Mouse (Mus musculus) thymus, postnatal 4 days (tissue): ENCODE results near the gene Lpo.

Experiments
- DNase-seq: peaks from one replicate; pipeline ENCODE4 v3.0.0; 2021

The Lpo gene

DNA sequence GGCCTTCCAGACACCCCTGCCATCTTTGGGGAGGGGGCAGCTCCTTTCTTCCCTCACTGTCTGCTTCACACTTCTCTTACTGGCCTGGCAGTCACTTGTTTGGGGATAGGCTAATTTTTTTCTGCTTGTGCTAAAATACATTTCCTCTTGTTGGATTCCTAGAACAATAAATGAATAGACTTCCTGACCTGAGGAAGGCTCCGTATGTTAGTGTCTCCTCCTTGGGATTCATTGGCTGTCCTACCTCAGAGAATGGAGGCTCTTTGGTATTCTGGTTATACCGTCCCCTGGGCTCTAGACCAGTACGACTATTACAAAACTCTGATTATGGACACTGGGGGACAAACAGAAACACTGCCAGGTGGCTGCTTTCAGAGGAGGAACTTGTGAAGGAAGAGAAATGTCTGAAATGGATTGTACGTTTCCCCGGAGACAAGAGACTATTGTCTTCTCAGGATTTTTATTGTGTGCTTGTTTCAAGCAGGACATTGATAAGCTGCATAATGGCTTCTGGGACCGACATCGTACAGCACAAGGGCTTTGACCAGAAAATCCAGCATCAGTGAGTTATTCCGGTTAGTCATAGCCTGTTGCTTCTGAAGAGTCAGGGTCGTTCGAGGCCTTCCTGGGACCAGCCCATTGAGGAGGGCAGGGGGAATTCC, at the start of gene Lpo:
Lpo (minus strand) TSS at position 51 of the 662 bp plus-strand sequence.
- no peak for DNase-seq

DNA sequence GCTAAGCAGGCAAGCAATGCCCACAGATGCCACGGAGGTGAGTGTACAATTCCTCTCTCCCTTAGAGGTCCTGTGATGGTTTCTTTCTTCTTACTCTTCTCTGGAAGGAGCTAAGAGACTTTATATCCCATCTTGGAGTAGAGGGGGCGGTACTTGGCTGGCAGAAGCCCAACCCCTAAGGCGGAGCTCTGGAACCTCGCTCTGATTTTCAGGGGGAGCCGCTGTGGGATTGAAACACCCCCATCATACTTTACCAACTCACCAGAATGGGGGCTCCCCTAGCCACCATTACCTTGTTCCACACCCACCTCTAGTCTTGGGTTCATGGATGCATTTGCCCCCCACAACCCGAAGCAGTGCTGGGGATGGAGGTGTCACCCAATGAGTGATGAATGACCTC, 47.3 kb upstream of the Lpo start, which contains the start of gene Epx:
Epx (minus strand) TSS at position 101 of the 400 bp plus-strand sequence.
- DNase-seq: no peak

DNA sequence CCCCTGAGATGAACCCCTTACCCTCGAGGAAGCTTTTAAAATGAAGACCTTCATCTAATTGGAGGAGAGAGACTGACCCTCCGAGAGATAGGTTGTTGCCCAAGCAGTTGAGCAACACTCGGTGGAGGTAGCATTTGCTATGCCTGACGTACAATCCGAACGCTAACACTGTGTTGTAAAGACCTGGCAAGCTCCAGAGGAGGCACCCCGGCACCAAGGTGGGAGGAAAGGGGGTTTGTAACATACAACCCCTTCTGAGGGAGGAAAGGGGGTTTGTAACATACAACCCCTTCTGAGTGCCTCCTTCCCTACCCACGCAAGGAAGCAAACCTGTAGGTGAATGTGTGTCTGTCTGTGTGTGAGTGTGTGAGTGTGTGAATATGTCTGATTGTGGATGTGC, 43.7 kb upstream of the Lpo start:
- no peak for DNase-seq

DNA sequence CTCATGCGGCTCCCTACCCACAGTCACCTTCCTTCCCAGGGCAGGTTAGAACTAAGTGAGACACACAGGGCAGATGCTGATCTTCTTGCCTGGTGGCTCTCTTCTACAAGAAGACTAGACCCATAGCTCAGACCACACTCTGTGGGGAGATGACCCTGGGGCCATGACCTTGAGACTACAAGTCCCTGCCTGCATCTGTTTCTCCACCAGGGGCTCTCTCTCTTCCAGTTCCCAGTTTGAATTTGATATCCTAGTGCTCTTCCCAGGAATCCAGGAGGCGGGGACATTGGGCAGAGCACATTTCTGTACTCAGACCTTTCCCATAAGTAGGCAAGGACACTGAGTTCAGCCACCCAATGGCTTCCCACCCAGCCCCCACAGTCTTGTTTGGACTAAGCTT, 42.0 kb upstream of the Lpo start:
- DNase-seq: no peak

DNA sequence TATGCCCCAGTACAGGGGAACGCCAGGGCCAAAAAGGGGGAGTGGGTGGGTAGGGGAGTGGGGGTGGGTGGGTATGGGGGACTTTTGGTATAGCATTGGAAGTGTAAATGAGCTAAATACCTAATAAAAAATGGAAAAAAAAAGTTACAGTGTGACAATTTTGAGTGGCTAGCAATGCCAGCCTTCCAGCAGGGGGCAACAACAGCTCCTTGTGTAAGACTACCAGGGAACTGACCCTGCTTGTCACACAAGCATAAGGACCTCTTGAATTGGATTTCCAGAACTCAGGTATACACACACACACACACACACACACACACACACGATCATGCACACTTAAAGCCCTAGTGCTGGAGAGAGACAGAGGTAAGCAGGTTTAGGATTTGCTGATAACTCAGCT, 38.8 kb upstream of the Lpo start:
- peak; percentile 74 for DNase-seq

DNA sequence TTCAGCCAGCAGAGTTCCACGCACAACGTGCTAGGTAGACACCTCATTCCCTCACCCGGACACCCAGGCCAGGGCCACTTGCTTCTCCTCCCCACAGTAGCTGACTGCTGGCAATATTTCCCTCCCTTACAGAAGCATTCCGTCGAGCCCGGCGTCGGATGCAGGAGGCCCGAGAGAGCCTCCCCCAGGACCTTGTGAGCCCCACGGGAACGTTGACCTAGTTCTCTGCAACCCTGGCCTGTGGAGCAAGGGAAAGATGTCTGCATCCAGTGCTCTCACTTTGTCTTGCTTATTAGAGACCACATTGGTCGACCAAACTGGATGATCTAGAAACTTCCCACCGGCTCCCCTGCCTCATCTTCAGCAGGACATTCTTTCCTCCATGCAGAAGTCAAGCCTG, 34.7 kb upstream of the Lpo start:
- no peak for DNase-seq

DNA sequence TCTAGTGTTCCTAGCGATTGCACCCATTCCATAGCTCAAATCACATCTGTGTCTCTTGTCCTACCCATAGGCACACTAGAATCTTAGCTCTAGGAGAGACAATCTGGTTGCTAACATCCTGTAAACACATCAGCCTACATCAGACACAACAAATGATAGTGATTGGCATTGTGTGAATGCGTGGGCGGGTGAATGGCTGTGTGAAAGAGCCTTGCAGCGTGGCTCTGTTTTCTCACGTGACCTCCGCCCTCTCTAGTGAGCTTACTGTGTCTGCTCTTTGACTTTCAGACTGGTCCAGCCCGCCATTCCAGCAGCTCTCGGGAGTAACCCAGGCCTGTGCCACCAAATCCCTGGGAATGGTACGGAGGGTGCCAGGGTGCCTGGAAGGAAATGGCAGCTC, 32.3 kb upstream of the Lpo start:
- DNase-seq: no peak

DNA sequence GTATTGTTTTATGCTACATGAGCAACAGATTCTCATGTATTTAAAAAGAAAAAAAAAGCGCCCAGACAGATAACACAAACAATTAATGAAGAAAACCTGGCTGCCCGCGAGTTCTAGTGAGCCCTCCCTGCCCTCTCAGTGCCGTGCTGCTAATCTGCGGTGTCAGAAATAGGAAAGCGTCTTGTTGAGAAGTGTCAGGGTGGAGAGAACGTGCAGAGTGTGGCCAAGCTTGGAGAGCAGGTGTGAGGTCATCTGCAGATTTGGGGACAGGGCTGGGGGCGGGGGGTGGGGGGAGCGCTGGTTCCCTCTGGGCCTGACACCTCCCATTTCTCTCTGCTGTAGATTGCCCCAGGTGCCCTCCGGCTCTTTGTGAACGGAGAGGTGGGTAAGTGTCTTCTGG, 31.2 kb upstream of the Lpo start:
- DNase-seq: no peak

DNA sequence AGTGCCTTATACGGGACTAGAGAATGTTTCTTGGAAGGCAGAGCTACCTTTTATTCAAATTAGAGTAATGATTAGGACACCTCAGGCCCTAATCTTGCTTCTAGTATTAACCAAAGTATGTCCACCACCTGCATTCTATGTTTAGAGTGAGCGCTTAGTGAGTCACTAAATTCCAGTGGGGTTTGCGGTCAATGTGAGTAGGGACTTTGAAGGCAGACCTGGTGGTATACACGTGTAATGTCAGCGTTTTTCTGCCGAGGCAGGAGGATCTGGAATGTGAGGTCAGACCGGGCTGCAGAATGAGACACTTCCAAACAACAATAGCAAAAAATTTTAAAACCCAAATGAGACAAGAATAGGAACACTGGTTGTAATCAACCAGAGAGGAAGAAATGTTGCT, 26.5 kb upstream of the Lpo start:
- DNase-seq: no peak

DNA sequence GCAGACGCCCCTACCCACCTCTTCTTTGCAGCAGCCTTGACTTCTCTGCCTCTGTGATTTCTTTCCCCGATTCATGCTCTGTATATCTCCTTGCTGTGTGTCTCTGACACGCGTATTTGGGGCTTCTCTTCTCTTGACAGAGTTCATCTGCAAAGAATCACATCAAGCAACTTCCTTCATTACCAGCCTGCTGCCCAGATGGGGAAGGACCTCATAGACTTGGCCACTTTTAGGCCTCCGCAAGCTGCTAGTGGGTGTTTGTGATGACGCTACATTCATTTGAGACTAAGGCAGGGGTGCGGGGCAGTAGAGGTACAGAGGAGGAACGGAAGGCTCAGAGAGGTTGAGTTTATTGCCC, 25.5 kb upstream of the Lpo start:
- DNase-seq: peak; percentile 23

DNA sequence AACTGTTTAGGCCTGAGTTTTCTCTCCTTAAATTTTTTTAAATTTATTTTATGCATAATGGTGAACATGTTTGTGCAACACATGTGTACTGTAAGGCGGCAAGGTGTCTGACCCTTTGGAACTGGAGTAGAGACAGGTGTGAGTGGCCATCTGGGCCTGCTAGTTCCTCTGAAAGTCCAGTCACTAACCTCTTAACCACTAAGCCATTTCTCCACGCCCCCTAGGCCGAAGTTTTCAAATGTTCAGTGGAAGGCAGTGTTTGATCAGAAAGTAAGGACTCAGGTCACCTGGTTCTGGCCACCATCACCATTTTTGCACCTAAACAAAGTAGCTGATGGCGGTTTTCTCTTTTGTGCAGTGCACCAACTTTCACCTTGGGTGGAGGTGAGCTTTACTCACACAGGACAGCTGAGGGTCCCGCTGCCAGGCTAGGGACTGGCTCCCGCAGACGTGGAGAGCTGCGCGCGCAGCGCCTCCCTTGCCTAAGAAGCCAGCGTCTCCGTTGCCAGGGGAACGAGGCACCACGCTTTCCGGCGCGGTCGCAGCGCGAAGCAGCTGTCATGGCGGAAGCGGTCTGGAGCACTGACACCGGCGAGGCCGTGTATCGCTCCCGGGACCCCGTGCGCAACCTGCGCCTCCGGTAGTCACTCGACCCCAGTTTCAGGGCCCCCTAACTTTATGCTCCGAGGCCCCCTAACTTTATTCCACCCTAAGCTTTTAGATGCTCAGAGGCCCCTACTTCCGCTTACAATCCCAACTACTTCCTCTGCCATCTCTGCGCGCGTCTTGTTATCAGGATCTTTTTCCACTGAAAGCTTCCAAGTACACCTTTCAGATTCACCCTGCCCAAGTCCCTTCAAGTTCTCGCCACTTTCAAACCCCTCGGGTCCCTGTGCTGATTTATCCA, 24.9 kb upstream of the Lpo start, which contains the start of gene Mks1:
Mks1 (plus strand) TSS at position 526 of the 907 bp plus-strand sequence.
- peak; percentile 96 for DNase-seq

DNA sequence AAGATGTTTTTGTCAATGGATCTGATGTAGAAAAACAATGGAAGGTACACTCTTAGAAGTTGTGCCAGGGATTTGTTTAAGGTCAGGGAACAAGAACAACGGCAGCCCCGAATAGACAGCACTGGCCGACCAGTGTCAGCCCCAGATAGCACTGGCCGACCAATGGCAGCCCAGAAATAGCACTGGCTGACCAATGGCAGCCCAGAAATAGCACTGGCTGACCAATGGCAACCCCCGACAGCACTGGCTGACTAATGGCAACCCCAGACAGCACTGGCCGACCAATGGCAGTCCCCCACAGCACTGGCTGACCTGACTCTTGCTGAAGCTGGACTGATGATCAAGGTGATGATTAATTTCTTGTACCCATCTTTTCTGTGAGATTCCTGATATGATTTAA, 19.8 kb upstream of the Lpo start:
- DNase-seq: no peak

DNA sequence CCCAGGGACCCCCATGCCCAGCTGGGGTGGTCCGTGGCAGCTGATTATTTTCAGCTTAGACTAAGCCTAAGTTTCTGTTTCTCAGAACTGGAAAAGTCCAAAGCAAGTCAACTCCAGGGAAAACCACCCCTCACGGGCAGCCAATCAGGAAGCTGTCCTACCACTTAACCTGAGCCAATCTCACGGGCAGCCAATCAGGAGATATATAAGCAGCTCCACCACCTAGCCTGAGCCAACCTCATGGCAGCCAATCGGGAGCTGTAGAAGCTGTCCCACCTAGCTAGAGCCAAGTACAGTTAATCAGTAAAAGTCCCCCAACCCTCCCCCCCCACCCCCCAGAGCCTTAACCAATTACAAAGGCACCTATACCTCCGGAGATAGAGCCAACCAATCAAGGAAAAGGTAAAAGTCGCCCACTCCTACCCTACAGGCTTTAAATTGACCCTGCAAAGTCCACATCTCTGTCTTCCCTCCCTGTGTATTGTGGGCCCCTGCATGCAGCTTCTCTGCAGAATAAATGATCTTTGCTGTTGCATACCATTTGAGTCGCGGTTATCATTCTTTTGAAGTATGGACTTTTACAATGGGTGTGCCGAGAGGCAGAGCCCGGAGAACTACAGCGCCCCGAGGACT, 19.0 kb upstream of the Lpo start:
- no peak for DNase-seq

DNA sequence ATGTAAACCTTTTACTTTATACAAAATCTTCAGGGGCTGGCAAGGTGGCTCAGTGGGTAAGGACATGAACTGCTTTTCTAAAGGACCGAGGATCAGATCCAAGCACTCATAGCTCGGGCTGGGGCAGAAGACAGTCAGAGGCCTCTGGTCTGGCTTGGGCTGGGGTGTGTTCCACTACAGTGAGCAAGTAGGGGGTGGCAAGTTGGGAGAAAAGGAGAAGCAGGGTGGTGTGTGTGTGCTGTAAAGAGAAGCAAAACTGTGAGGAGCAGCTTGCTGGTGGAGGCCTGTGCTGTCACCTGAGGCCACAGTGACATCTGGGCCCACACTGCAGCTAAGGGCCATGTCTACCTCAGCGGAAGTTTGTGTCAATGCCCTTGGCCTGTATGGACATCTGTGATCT, 13.3 kb upstream of the Lpo start:
- no peak for DNase-seq

DNA sequence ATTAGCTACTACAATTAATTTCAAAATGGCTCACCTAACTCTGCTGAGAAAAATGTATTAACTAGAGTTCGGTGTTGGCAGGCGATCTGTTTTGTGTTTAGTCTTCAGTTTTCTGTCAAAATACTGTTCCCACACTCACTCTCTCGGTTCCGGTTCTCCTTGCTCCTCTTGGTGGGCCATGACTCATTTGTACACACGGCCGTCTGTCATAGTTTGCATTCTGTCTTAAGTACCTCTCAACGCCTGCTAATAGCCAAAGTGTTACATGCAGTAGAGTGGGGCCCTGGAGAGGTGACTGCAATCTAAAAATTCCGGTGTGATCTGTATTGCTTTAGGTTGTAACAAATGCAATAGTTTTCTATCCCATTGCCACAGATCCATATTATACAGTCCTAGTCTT, 12.6 kb upstream of the Lpo start:
- DNase-seq: no peak

DNA sequence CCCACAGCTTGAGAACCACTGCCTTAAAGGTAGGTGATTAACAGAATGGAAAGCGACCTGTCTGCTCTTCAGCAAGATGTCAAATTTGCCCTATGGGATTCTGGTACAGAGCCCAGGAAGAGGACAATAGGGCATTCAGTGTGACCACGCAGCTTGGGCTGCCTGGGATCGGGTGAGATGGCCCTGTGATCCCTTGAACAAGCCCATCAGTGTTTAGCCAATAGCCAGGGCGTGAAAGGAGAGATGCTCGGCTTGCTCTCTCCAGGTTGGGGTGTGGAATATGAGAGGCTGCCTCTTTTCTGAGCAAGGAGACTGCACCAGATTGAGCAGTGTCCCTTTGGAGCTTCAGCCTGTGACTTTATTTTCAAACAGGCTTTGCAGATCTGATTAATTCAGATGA, 6.6 kb downstream of the Lpo start:
- no peak for DNase-seq

DNA sequence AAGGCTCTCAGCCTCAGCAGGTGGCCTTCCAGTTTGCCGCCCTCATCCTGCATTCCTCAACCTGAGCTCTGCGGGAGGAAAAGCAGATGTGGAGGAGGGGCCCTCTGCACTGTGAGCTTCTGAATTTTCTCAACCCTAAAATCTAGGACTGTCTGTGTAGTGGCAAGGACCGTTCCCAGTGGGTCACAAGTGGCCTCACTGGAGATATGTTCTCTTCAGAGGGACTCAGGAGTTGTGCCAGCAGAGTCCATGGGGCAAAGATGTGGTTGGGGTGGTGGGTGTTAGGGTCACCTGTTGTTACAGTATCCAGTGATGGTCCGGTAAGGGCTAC, 10.7 kb downstream of the Lpo start:
- no peak for DNase-seq

DNA sequence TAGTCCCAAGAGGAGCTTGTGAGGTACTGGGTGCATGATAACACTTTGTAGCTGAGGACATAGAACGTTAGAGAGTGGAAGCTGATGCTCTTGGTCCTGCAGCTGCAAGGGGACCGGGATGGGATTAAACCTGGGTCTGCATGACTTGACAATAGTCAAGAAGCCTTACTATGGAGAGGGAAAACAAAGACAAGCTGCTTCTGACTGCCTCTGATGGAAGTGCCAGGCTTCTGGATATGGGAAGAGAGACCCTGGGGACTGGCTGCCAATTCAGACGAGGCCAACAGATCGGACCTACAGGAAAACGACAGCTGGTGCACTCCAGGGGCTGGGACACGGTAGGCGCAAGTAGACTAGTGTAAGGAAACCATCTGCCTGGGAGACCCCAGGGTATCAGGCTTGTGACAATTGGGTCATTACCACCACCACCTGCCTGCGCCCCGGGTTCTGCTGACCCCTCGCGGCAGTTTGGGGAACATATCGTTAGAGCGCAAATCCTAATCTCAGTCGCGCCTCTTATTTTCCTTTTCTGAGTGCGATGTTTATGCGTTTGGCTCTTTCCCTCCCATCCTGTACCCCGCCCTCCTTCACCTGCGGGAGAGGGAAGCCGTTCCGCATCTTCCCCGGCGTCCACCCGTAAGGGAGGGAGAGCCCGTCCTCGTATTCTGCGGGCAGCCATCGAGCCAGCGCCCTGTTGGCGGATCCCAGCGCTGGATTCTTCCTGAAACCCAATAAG, 11.2 kb downstream of the Lpo start:
- peak; percentile 74 for DNase-seq

DNA sequence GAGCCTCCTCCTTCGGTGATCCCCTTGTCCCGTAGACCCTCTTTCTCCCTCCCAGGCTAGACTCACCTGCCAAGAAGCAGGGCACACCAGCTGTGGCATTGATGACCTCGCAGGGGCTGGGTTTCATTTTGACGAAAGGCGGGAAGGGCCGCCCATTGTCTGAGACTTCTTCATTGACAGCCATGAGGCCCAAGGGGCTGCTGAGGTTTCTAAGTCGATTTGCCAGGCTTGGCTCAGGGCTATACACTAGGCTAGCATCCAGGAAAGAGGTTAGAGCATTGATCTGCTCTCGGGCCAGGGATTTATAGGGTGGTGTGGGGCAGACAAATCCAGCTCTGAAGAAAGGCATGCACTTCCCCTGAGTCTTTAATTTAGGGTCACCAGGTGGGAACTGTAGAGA, 13.3 kb downstream of the Lpo start:
- no peak for DNase-seq

DNA sequence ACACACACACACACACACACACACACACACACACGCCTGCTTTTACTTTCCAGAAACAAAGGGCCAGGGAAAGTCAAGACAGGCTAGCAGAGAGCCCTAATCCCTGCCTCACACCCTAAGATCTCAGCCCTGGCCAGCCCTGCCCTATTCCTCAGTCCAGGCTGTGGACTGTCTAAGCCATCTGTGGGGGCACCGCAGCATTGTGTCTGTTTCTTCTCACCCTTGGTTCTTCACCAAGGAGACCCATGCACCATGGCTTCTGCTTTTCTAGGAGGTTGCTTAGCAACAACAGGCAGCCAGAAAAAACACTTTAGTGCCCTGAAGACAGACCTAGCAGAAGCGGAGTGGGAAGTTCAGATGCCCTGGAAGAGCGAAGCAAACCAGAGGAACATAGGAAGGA, 16.7 kb downstream of the Lpo start:
- DNase-seq: no peak

DNA sequence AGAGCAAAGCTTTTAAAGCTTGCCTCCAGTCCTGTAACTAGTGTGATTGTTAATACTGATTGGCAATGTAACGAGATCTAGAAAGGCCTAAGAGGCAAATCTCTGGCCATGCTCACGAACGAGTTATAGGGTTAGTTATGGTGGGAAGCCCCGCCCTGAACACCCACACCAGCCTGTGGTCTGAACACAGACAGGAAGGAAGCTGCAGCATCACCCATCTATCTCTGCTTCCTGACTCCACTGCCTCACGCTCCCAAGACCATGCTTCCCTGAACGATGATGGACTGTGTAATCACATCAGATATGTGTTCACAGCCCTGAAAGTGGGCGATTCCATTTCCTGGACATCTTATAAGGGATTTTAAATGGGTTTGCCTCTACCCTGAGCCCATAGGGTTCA, 19.9 kb downstream of the Lpo start:
- peak; percentile 22 for DNase-seq

DNA sequence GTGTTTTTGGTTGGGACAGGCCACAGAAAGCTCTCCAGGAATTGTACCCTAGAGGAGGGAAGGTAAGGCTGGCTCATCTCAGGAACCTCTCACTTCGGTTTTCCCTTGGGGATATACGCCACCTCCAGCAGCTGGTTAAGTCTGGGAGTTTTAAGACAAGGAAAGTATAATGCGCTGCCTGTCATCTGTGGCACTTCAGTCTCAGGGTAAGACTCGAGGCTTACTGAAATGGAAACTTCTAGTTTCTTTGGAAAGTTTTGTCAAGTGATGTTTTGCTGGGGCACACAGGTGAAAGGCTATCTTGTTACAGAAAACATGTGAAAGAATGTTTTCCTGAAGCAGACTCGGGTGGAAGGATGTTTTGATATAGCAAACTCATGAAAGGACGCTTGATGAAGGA, 20.7 kb downstream of the Lpo start:
- DNase-seq: no peak

DNA sequence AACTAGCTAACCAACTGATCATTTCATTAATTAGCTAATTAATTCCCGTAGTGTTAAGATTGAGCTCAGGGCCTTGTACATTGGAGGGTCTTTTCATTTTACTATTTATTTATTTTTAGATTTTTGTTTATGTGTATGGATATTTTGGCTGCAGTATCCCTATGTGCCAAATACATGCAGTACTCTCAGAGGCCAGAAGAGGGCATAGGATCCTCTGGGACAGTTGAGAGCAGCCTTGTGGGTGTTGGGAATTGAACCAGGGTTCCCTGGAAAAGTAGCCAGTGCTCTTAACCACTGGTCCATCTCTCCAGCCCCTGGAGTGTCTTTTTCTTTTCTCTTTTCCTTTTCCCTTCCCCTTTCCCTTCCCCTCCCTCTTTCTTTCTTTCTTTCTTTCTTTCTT, 22.6 kb downstream of the Lpo start:
- DNase-seq: peak; percentile 65
